Mouse (Mus musculus): ENCODE data around the gene Ccnq.
"Not testable (repeated sequence)": the region's sequence is repeated elsewhere in the genome, so short reads cannot be mapped to it uniquely, and the experiment has no call there.

Ccnq gene

DNA sequence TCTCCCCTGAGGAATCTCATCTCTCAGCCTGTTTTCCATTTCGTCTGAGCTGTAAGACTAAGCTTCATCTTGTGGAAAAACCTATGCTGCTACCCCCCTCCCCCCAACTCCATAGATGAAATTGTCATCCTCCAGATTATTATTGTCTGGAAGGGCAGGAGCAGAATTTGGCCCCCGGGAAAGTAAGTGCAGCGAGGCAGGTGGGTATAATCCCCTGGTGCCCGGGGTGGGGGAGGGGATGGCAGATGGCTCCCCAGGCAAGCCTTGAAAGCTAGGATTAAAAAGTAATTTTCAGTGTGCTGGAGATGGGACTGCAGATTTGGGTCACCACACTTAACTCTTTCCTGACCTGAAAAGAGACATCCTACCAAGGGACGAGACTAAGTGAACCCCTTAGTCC, 10.7 kb upstream of the Ccnq start:
- no peak for DNase-seq (ENCODE audit: low spot score)

DNA sequence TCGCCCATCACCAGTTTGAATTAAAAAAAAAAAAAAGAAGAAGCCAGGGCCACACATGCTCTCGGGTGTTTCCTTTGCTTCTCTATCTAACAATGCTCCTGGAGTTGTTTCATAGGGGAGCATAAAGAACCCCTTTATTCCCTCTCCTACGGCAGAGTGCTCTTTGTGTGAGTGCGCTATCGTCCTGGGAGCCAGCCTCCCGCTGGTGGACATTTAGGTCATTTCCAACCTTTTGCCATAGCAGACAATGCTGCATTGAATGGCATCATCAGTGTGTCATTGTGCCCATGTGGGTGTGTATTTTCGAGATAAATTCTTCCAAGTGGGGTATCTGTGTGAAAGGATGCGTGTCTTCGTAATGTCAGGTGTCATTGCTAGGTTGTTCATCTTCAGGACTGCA, 9.6 kb upstream of the Ccnq start:
- no peak for DNase-seq (ENCODE audit: low spot score)

DNA sequence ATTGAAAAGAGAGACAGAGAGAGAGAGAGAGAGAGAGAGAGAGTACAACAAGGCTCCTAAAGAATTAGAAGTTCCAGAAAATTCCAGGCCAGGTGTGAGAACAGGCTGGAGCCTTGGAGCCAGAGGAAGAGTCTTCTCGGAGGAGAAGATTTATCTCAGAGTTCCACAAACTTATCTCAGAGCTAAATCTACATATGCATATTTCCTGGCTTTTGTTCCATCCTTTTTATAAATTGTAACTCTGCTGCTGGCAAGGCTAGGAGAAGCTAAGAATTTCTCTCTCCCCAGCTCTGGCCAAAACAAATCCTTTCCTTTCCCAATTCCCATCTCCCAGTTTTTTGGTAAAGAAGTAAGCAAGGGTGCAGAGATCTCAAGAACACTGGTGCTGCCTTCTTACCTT, 3.8 kb upstream of the Ccnq start:
- DNase-seq (ENCODE audit: low spot score) = no peak

DNA sequence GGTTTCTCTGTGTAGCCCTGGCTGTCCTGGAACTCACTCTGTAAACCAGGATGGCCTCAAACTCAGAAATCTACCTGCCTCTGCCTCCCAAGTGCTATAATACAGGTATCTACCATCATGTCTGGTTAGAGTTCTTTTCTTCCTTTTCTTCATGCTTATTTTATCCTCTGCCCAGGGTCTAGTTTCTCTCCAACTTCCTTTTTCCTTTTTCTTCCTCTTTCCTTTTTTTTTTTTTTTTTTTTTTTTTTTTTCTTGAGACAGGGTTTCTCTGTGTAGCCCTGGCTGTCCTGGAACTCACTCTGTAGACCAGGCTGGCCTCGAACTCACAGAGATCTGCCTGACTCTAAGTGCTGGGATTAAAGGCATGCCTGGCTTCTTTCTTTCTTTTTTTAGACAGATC, 2.6 kb upstream of the Ccnq start:
- DNase-seq (ENCODE audit: low spot score) = not testable (repeated sequence)

DNA sequence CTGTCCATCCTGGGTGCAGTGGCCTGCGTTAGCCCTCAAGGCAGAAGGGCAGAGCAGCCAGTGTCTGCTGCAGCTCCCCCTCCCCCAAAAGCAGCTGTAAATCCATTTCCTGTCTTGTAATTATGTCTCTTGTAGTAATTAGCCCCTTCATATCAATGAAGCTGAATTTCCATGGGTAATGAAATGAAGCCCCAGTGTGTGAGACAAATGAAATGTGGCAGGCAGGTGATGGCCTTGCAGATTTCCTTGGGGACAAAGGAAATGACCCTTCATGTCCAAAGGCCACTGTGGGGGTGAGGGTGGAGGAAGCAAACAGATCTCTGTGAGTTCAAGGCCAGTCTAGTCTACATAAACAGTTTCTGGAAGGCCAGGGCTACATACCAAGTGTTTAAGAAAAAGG, 1.7 kb upstream of the Ccnq start:
- DNase-seq (ENCODE audit: low spot score) = no peak

DNA sequence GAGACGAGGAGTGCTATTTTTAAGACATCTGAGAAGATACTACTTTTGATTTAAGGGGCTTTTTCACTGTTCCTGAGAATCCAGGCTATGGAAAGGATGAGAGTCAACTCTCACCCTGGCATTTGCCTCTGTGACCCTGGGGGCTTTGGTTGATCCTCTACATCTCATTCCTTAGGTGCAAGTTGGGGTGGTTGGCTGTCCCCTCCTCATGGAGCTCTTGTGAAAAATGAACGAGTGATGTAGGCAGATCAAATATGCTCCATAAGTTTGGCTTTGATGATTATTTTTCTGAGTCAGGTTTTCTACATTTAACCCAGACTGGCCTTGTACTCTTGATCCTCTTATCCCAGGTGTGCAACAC, 294 bp upstream of the Ccnq start:
- DNase-seq (ENCODE audit: low spot score) = no peak

DNA sequence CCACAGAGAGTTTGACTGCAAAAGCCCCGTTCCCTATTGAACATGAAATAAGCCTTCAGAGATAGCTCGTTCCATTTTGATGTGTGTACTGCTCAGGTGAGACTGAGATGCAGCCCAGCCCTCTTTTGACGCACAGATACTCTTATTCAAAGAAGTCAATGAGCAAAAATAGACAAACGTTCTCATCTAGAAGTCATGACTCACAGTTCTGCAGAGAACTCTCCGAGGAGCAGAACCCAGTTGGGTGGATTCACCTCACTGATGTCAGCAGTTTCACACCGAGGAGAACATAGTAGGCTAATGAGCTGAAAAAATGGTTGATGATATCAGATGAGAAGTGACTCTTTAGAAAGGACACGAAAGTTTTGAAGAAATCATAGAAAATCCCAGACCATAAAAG, 5.3 kb downstream of the Ccnq start:
- DNase-seq (ENCODE audit: low spot score) = no peak

DNA sequence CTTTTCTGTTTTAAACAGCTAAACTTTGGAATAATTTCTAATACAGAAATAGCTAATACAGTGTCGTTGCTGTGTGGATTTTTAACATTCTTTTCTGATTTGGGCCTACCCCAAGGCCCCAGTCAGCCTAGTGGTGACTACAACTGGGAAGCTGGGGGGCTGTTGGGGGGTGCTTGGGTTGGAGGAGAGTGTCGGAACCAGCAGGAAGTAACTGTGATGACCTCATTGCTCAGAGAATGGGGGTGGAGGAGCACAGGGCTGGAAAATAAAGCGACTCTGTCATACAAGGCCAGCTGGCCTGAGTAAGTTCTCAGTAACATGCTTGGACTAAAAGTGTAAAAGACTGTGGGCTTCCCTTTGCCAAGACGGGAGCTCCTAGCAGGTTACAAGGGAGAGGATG, 6.1 kb downstream of the Ccnq start:
- DNase-seq (ENCODE audit: low spot score) = no peak

DNA sequence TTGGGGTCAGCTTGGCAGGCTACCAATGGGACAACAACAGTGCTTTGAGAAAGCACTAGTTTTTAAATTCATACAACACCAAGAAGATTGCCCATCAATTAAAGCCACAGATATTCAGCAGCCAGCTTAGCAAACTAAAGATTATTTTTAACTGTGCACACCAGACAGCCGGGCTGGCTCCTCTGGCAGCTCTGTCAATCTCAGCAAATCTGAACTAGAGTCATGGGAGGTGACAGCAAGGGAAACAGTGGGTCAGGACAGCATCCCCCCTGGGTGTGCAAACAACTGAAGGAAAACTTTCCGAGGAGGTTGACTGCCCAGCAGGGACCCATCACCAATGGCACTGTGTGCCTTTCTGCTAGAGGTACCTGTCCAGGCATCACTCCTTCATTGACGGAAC, 9.1 kb downstream of the Ccnq start:
- no peak for DNase-seq (ENCODE audit: low spot score)

DNA sequence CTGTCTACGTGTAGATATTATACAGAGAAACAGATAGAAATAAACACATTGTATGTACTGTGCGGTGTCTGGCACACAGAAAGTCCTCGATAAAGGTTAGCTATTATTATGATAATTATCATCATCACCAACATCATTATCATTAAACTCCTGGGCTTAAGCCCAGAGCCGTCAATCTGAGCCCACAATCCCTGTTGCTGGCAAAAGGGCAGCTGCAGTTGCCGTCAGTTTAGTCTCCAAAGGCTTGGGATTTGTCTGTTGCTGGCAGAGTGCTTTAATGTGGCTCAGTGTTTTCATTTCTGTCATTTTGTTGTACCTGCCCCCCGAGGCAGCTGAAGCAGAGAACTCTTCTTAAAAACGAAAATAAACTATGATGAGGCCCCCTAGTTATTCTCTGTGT, 9.6 kb downstream of the Ccnq start:
- no peak for DNase-seq (ENCODE audit: low spot score)

DNA sequence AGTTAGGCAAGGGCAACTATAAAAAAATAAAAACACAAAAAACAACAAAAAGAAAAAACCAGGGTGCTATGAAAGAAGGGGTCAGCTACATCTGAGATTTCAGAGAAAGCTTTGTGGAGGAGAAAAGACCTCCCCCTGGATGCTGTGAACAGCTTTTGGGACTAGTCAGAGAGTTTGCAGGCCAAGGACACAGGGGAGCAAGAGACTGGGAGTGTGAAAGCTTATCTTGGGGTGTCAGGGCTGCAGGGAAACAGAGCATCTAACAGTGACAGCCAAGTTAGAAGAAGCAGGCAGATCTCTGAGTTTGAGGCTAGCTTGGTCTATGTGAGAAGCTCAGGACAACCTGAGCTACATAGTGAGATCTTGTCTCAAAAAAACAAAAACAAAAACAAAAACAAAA, 12.2 kb downstream of the Ccnq start:
- no peak for DNase-seq (ENCODE audit: low spot score)

DNA sequence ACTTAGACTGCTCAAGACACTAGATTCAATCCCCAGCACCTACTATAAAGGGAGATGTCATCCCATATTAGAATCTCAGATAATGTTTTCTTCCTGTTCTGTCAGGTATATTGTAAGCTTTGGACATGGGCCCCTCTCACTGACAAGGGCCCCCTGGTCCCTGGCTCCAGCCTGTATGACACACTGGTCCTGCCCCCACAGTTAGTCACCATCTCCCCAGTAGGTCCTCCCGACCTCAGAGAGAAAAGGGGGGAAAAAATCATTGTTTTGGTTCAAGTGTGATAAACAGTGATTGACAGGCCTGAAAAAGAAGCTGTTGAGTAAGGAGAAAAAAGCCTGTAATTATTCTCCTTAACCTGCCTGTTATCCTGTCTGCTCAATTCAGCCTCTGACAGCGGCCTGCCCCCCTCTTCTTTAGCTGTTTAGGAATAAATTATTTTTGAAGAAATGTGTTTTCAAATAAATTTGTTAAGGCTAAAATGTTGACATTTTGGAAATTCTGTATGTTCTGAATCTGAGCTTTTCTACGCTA, 14.6 kb downstream of the Ccnq start:
- DNase-seq (ENCODE audit: low spot score) = no peak

DNA sequence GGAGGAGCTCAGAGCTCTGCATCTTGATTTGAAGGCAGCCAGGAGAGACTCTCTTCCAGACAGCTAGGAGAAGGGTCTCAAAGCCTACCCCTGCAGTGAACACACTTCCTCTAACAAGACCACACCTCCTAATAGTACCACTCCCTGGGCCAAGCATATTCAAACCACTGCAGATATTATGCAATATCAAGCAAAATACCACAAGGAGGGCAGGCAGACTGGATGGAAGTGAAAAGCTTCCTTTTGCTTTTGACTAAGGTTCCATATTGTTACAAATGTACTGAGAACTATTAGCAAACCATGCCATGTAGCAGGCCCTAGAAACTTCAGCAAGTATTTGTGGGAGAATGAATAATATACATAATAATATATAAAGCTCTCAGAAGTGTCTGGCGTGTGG, 16.4 kb downstream of the Ccnq start:
- no peak for DNase-seq (ENCODE audit: low spot score)

DNA sequence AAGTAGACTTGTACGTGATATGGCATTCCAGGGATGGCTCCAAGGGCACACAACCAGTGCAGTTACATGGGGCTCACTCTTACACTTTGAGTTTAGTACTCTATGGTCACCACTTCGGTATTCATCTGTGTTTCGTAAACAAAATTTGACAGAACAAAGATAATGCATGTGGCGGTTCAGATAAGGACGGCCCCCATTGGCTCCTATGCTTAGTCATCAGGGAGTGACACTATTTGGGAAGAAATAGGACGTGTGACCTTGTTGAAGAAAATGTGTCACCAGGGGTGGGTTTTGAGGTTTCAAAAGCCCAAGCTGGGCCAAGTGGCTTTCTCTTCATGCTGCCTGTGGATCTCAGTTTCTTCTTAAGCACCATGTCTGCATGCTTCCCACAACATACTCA, 18.9 kb downstream of the Ccnq start:
- no peak for DNase-seq (ENCODE audit: low spot score)

DNA sequence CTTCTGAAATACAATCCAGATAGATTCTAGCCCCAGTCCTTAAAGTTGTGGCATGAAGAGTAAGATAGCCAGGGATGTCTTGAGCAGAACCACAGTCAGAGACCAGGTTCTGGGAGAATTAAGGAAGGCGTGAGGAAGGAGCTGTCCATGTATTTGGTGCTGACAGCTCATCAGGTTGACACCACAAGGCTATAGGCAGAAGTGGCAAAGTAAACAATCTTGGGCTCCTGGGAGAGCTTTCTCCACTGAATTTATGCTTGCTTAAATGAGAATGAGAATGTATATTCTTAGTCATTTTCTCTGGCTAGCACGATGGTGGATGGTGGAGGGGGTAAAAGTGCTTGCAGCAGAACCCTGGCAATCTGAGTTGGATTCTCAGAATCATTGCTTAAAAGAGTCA, 20.6 kb downstream of the Ccnq start:
- DNase-seq (ENCODE audit: low spot score) = no peak

DNA sequence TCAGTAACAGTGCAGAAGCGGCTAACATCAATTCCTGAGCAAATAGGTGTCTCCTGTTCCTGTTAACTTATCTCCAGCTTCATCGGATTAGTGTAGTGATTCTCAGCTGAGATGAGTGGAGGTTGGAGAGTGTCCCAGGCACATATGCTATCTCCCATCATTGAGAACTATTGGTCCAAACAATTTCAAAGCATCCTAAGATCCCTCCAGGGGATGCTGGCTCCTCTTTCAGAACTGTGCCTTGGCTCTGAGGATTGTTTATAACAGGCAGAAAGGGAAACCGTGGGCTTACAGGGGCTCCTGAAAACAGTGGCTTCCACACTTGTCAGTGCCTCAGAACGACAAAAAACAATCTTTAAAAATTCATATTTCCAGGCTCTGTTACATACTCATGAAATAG, 23.5 kb downstream of the Ccnq start:
- no peak for DNase-seq (ENCODE audit: low spot score)

DNA sequence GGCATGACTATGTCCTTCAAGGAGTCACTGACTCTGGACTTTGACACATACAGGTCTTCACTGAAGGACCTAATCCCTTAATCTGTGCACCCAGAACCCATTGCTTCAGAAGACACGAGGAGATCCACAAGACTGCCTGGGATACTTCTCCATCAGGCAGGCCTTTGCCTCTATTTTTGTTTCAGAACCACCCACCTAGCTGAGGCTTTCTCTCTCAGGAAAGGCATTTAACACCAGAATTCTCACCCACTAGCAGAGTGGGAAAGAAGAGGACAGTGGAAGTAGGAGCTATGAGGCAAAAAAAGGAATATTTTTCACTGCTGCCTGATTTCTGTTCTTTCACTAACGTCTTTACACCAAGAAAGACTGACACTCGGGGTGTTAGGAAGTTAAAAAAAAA, 25.2 kb downstream of the Ccnq start:
- no peak for DNase-seq (ENCODE audit: low spot score)

DNA sequence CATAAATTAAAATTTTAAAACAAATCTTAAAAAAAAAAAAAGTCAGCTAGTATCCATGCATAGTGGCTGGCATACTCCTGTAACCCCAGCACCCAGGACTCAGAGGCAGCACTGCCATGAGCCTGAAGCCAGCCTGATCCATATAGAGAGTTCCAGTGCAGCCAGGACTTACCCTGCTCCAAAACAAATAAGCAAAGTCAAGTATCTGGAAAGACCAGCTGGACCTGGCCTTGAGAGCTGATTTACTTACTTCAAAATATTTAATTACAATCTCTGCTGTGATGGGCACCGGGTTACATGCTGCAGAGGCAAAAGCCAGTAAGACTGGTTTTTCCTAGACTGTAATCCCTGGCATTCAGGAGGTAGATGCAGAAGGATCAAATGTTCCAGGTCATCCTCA, 26.7 kb downstream of the Ccnq start:
- no peak for DNase-seq (ENCODE audit: low spot score)

DNA sequence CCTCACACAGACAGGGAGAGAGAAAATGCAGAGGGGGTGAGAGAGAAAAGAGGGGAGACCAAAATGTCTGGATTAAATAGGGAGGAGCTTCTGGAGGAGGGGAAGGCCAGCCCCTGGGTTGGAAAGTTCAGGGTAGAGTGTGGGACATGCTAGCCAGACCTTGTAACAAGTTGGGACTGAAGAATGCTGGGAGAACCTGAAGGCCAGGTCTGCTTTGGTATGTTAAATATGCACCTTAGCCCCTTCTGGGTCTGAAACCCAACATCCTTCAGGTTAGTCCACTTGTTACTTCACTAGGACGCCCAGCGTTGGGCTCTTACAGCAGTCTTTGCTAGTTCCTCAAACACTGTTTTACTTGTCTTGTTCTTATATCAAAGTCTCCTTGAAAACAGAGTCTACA, 30.1 kb downstream of the Ccnq start:
- no peak for DNase-seq (ENCODE audit: low spot score)

DNA sequence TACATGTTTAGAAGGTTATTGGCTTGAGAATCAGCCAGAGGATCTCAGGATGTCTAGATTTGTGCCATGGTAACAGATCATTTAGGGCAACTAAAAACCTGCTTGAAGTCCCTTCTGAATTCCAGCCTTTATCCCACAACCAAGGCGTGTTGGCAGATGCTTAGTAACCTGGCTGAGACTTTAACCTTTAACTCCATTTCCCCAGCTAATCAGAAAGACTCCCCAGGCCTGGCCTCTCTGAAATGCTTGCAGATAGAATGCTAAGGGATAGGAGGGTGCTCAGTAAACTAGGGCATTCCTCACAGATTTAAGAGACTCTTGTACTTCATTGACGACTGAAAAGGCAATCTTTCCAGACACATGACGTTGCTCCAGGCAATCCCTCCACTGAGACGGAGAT, 33.9 kb downstream of the Ccnq start:
- DNase-seq (ENCODE audit: low spot score) = no peak

DNA sequence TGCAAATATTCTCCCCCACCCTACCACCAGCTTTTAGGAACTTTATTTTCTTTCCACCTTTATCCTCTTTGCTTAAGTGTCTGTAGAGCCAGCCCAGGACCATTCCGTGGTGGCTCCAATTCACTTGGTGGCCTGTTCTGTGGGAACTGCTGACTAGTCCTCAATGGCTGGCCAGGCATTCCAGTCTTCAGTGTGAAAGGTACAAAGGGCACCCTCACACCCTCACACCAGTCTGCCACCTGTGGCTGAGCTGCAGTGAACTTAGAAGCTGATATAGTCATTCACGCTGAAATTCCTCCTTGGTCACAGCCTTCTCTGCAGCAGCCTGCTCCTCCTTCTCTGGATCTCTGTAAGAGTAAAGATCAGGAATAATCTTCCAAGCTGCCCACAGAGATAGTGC, 42.9 kb downstream of the Ccnq start:
- DNase-seq (ENCODE audit: low spot score) = no peak

DNA sequence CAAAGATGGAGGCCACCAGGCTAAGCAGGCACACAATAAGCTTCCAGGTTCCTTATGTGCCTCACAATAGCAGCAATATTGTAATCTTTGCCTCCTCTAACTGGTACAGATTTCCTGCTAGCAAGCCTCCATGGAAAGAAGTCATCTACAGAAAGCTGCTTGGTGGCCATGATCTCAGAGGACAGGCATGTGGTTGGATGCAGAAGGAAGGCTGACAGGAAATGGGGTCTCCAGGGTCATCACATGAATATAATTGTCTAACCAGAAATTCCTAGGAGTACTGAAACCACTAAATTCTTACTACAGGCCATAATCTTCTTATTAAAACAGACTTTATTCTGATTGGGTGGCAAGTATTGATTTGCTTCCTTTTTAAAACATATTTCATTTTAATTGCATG, 45.5 kb downstream of the Ccnq start:
- no peak for DNase-seq (ENCODE audit: low spot score)

DNA sequence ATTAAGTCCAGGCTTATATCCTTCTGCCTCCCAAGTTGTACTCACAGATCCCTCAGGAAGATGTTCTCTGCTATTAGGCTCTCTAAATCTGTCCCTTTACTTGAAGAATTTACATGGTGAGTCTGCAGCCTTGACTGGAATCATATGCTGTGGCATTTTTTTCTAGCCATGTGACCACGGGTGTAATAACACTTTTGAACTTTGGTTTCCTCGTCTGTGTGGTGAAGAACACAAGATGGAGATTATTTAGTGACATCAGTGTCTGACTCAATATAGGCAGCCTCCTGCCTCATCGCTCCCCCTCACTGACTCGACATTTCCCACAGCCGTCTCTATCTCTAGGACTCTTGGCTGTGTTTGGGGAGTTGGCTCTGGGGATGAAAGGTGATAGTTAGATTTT, 48.4 kb downstream of the Ccnq start:
- no peak for DNase-seq (ENCODE audit: low spot score)

DNA sequence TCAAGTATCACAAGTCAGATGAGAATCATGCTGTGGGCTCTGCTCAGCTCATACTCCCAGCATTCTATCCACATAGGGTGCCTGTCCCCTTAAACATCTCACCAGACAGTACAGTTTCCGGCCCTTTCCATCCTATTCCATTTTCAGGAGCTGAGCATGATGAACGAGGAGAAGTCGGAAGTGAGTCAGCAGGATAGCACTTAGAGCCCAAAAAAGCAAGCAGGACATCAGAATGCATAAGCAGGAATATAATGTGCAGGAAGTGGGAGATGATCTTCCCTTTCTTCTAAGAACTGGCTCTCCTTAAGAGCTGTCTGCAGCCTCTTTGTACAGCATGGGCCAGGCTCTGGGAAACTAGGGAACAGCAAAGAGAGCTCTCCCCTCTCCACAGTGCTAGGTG, 49.2 kb downstream of the Ccnq start:
- DNase-seq (ENCODE audit: low spot score) = no peak

Measured in urinary bladder, postnatal 14 days (tissue).